Mouse (Mus musculus): ENCODE data around the gene Flnc.

DNA sequence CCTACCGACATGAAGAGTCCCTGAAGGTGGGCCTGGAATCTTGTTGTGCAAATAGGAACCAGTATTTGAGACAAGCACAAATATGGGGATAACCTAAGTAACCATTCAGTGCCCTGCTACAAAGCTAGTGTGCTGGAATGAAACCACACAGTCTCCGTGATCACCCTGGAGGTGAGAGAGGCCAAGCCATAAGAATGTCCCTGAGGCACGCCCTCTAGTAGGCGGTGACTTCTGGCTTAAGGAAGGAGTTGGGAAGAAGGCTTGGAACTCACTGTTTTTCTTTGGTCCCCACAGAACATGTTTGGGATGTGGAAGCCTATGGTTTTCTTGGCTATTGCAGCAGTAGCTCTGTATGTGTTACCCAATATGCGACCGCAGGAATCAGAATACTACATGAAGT is 6.7 kb upstream of the Flnc start:
- TF ChIP-seq POLR2A (IDR thresholded peaks at IDR 0.05; ENCODE audit: borderline replicate concordance, extremely low read depth, low read depth, low read length) (no peak), CTCF (IDR thresholded peaks at IDR 0.05; ENCODE audit: insufficient read depth, low read length) (no peak)
